8 mouse cellular contexts compared by ENCODE assay signal in the genomic region with DNA sequence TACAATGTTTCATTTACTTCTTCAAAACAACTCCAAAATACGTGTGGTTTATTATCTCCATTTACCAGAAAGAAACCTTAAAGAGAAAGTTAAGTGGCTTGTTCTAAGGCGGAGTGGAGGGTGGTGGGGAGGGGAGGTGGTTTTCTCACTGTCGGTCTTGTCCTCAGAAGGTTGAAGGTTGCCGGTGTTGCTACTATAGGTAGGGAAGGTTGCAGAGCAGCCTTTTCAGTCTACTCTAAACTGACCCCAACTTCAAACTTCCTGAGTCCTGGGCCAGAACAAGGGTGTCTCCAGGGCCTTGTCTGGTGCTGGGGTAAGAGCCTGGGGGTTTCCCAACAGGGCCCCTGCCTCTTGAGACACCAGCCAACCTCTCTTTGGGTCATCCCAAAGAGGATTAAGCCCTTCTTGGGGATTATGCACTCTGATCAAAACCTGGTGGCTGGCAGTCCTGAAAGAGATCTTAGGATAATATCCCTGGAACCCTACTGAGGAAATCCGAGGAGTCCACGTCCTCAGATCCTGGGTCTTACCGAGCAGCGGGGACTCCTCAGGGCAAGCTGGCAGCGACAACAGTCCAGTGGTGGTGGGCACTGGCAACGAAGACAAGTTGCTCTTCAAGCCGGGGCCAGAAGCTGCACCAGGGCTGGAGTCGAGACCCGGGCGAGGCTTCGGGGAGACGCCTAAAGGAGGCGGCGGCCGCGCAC. TPM values are rescaled to one million over a fixed set of nuclear protein-coding genes. Genes with fewer than 3 reads are reported as not detected.
A peak's percentile ranks its signal among the peaks of the same experiment; 100 is the strongest.
DNase-seq lines count a peak whose midpoint lies in the region; ATAC-seq and TF ChIP-seq lines count a peak whose summit lies in the region.

No protein-coding gene starts in this region.

- H3K9ac ChIP-seq in midbrain, embryonic 12.5 days (replicated peaks), result peak overlapping the region; percentile 89

- peak overlapping the region; percentile 97 for H3K4me3 ChIP-seq in embryonic fibroblast, embryonic 13.5 days (ENCODE audit: insufficient read depth, low read length)
- peak overlapping the region; percentile 74 for H3K4me3 ChIP-seq in midbrain, embryonic 12.5 days

- peak; percentile 41 for DNase-seq in cerebellum, adult 9-11 months
- no peak for DNase-seq in cerebellum, postnatal 25 days
- DNase-seq in B cell, adult 2 months, result peak; percentile 45 to 51
- DNase-seq in induced T-regulatory cell, adult 2 months (ENCODE audit: low read depth), result peak; percentile 77
- DNase-seq in thymus, postnatal 14 days, result peak; percentile 46
- no peak for DNase-seq in left cerebral cortex, postnatal 25 days (ENCODE audit: low spot score in 2 of 2)

- WGBS in midbrain, embryonic 12.5 days, result 1% methylated on average over 20 of the region's 20 CpGs

- peak overlapping the region; percentile 86 for H3K27ac ChIP-seq in embryonic fibroblast, embryonic 13.5 days (ENCODE audit: insufficient read depth, low read length)
- peak overlapping the region; percentile 90 for H3K27ac ChIP-seq in midbrain, embryonic 12.5 days (replicated peaks)

- TF ChIP-seq CTCF in embryonic fibroblast, embryonic 13.5 days (IDR thresholded peaks at IDR 0.05; ENCODE audit: borderline replicate concordance, insufficient read depth, low read length), result no peak

- no peaks in the 10 kb centered on the region for H3K36me3 ChIP-seq in midbrain, embryonic 12.5 days

- no peaks in the 10 kb centered on the region for H3K9me3 ChIP-seq in midbrain, embryonic 12.5 days

- TF ChIP-seq POLR2A in embryonic fibroblast, embryonic 13.5 days (IDR thresholded peaks at IDR 0.05; ENCODE audit: low read depth, low read length), result no peak

- peaks cover 17% of the 10 kb centered on the region for H3K4me1 ChIP-seq in embryonic fibroblast, embryonic 13.5 days (ENCODE audit: control insufficient read depth, insufficient read depth, low read length)
- H3K4me1 ChIP-seq in midbrain, embryonic 12.5 days, result peaks cover 35% of the 10 kb centered on the region

- no peaks in the 10 kb centered on the region for H3K27me3 ChIP-seq in midbrain, embryonic 12.5 days

- H3K4me2 ChIP-seq in midbrain, embryonic 12.5 days (replicated peaks), result peak overlapping the region; percentile 77

- intact Hi-C loops in left cerebral cortex, postnatal 25 days (cut with DNase I), result loop anchor here (5.0 kb wide), 1 partner anchor 81 kb away; no protein-coding TSS in a partner anchor

- ATAC-seq in midbrain, embryonic 12.5 days (ENCODE audit: low FRiP score, low read depth), result no peak

RNA-seq across cellular contexts. Expression of gene B4galt1, which starts 0.8 kb away (rescaled TPM):
- polyA plus RNA-seq in embryonic fibroblast, embryonic 13.5 days (2011; ENCODE audit: insufficient read length, low read depth, missing spikeins), result 103 and 119 TPM in 2 replicates
- polyA plus RNA-seq in midbrain, embryonic 12.5 days (2016; fragmentation: Nextera tagmentation; extraction: Ambion mirVana), result 14.8 and 15.2 TPM in 2 replicates
- total RNA-seq in left cerebral cortex, postnatal 25 days (2021), result 1 to 10 TPM; 5.2 to 6.5 TPM

Comparison
In these comparisons a context has a peak if more than half of its experiments do, and no peak if none do; other contexts are left out.
1. DNase-seq: peak in cerebellum, adult 9-11 months (single experiment), B cell, adult 2 months (2 of 2), induced T-regulatory cell, adult 2 months (single experiment) and thymus, postnatal 14 days (single experiment); none in cerebellum, postnatal 25 days (0 of 2) and left cerebral cortex, postnatal 25 days (0 of 2).